Mouse (Mus musculus) kidney, embryonic 16.5 days (tissue): ENCODE measurements around the gene Gm20388. TPM values are rescaled to one million over a fixed set of nuclear protein-coding genes. Genes with fewer than 3 reads are reported as not detected.

Source experiments
- ATAC-seq: fragments of 200-750 bp; cut with Nextera tagmentation; 2 replicates; pipeline ENCODE4 v1.8.0; 2017; ENCODE audit warnings: moderate TSS enrichment; ENCODE audit not compliant: low FRiP score, low TSS enrichment
- H3K27ac ChIP-seq: fragments of 300-500 bp; sonication (generic); 2 replicates; pipeline ENCODE4 v1.5.1; 2014; ENCODE audit warnings: low read length
- H3K27me3 ChIP-seq: fragments of 300-500 bp; sonication (generic); 2 replicates; pipeline ENCODE4 v1.6.1; 2014; ENCODE audit warnings: low read length, control low read depth, mixed read lengths; ENCODE audit not compliant: insufficient read depth
- H3K36me3 ChIP-seq: fragments of 300-500 bp; sonication (generic); 2 replicates; pipeline ENCODE4 v1.6.1; 2014; ENCODE audit warnings: low read length, control low read depth, mixed read lengths; ENCODE audit not compliant: insufficient read depth
- H3K4me1 ChIP-seq: fragments of 300-500 bp; sonication (generic); 2 replicates; pipeline ENCODE4 v1.6.1; 2014; ENCODE audit warnings: low read length, control low read depth, mixed read lengths; ENCODE audit not compliant: insufficient read depth
- H3K4me2 ChIP-seq: fragments of 300-500 bp; sonication (generic); replicated peaks from 2 replicates; pipeline ENCODE4 v1.6.1; 2014; ENCODE audit warnings: low read depth, low read length
- H3K4me3 ChIP-seq: fragments of 300-500 bp; sonication (generic); 2 replicates; pipeline ENCODE4 v1.5.1; 2014; ENCODE audit warnings: mild to moderate bottlenecking, low read length
- H3K9ac ChIP-seq: fragments of 300-500 bp; sonication (generic); replicated peaks from 2 replicates; pipeline ENCODE4 v1.6.1; 2014; ENCODE audit warnings: low read length
- H3K9me3 ChIP-seq: fragments of 300-500 bp; sonication (generic); 2 replicates; pipeline ENCODE4 v1.6.1; 2016; ENCODE audit warnings: low read length, control low read depth
- WGBS: fragments of 180-500 bp; shearing (Covaris S2); extraction: QIAGEN DNeasy Blood & Tissue Kit; methylation state at CpG from one replicate; pipeline ENCODE4 v1.1.7; 2014; 5-methylcytosine and 5-hydroxymethylcytosine counted together
- polyA plus RNA-seq: library from polyadenylated mRNA; unstranded; fragments of >200 nt; fragmentation: Nextera tagmentation; extraction: Ambion mirVana; gene quantifications from 2 replicates; pipeline ENCODE4 v1.2.1, GENCODE M21; 2015

Gm20388 gene
- polyA plus RNA-seq, 1 experiment from 2014 or later = 7.7 TPM

DNA sequence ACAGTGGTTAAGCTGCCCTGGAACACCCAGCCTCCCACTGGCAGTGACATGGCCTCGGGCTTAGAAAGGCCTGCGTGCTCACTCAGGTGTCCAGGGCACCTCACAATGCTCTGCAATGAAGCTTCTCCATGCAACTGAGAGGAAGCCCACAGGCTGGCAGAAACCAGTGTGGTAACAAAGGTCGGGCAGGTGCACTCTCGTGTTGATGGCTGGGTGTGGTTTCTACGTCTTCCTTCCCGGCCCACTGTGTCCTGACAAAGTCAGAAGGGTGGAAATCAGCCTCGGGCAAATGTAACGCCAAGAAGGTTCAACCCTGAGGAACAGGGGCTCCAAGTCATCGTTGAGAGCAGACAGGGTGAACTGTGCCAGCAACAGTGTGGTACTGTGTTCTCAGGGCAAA, 1084.8 kb downstream of the Gm20388 start:
- no peaks in the 10 kb centered on the region for H3K9me3 ChIP-seq
- no peak overlapping the region for H3K9ac ChIP-seq
- no peak overlapping the region for H3K27ac ChIP-seq
- H3K36me3 ChIP-seq = no peaks in the 10 kb centered on the region
- no peak for ATAC-seq
- H3K4me2 ChIP-seq = no peak overlapping the region
- 73% methylated on average over 9 of the region's 9 CpGs for WGBS
- H3K27me3 ChIP-seq = peaks cover 43% of the 10 kb centered on the region
- no peak overlapping the region for H3K4me3 ChIP-seq
- peaks cover 17% of the 10 kb centered on the region for H3K4me1 ChIP-seq

DNA sequence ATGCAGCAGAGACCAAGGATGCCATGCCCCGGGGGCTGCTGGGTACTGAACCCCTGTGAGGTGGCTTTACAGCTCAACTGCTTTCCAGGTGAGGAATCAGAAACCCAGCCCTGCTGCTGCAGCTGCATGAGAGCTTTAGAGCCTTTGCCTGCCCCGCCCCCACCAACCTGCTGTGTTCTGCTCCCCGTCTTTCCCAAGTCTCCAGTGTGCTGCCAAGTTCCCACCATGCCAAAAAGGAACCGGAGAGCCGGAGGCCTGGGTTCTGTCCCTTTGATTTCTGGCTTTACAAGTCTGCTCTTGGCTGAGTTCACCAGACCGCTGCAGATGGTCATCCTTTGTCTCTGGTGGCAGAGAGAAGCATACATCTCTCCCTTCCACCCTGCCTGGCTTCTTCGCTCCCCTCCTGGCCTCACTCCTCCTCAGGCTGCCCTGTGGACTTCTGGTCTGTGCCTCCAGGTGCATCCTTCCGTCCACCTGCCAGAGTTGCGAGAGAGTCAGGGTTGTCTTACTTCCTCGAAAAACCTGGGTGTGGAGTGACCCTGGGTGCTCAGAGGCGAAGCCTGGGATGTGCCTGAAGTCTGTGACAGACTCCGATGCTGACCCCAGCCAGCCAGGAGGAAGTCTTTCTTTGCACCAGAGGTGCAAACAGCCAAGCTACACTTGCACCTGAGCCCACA, 1086.4 kb downstream of the Gm20388 start:
- peaks cover 8% of the 10 kb centered on the region; the same call in 1 of the 2 replicates for H3K4me1 ChIP-seq
- H3K27ac ChIP-seq = no peak overlapping the region
- H3K4me3 ChIP-seq = no peak overlapping the region
- no peak overlapping the region for H3K9ac ChIP-seq
- H3K9me3 ChIP-seq = no peaks in the 10 kb centered on the region
- 67% methylated on average over 12 of the region's 12 CpGs for WGBS
- no peaks in the 10 kb centered on the region for H3K36me3 ChIP-seq
- H3K27me3 ChIP-seq = peaks cover 43% of the 10 kb centered on the region
- no peak for ATAC-seq
- no peak overlapping the region for H3K4me2 ChIP-seq

DNA sequence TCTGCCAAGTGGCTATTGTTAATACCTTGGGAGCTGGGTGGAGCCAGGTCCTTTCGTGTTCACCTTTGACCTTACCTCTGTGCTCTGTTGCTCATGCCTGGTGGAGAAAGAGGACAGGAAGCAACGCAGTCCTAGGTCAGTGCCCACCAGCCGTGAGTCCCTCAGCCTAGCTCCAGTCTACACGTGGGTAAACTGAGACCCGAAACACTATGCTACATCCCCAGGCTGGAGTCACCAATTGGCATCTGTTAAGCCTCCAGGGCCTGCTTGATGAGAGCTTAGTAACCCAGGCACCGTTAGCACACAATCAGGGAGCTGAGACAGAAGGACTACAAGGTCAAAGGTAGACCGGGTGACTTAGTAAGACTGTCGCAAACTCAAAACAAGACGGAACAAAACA, 1087.3 kb downstream of the Gm20388 start:
- no peak overlapping the region for H3K4me3 ChIP-seq
- no peak overlapping the region for H3K27ac ChIP-seq
- H3K9ac ChIP-seq = no peak overlapping the region
- H3K4me1 ChIP-seq = peaks cover 13% of the 10 kb centered on the region; the same call in 1 of the 2 replicates
- no peaks in the 10 kb centered on the region for H3K9me3 ChIP-seq
- H3K36me3 ChIP-seq = no peaks in the 10 kb centered on the region
- peaks cover 37% of the 10 kb centered on the region for H3K27me3 ChIP-seq
- no peak for ATAC-seq
- WGBS = 59% methylated on average over 9 of the region's 9 CpGs
- H3K4me2 ChIP-seq = no peak overlapping the region

DNA sequence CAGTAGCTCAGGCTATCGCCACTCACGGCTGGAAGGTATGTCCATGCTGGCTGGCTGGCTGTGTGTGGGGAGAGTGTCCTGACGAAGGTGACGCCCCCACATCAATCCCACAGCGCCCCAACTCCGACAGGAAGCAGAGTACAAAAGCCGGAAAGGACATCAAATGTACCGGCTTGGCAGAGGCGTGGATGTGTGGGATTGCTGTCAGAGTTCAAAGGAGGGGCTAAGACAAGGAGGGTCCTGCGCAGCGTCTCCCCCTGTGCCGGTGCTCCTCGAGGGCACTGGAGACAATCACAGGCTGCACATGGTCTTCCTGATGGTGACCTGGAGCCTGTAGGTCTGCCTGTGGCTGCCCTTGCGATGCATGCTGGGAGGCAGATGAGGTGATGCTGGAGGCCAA, 1088.3 kb downstream of the Gm20388 start:
- Histone ChIP-seq H3K9me3 (no peaks in the 10 kb centered on the region), H3K4me2 (no peak overlapping the region), H3K36me3 (no peaks in the 10 kb centered on the region), H3K4me1 (peaks cover 22% of the 10 kb centered on the region), H3K27ac (no peak overlapping the region), H3K4me3 (no peak overlapping the region), H3K9ac (no peak overlapping the region), H3K27me3 (peaks cover 30% of the 10 kb centered on the region)
- no peak for ATAC-seq
- 41% methylated on average over 14 of the region's 14 CpGs for WGBS

DNA sequence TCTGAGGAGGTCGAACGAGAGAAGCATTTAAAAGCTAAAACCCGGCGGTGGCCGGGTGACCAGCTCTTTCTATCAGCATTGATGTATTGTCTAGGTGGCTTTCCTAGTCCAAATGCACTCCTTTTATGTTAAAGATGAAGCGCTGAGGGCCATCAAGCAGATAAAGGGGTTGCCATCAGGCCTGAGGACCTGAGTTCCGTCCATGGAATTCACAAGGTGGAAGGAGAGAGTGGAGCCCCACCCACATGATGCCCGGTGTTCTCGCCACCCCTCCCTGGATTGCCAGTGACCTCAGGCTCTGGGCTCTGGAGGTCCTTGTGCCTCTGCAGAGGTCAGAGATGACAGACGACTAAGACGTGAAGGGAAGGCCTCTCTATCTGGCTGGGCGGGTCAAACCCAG, 1091.3 kb downstream of the Gm20388 start:
- Histone ChIP-seq H3K36me3 (no peaks in the 10 kb centered on the region), H3K27me3 (peaks cover 13% of the 10 kb centered on the region; the same call in 1 of the 2 replicates), H3K9me3 (peaks cover 11% of the 10 kb centered on the region; the same call in 1 of the 2 replicates), H3K4me3 (no peak overlapping the region), H3K4me1 (peaks cover 22% of the 10 kb centered on the region), H3K27ac (no peak overlapping the region), H3K4me2 (no peak overlapping the region), H3K9ac (no peak overlapping the region)
- ATAC-seq = no peak
- 74% methylated on average over 12 of the region's 12 CpGs for WGBS

DNA sequence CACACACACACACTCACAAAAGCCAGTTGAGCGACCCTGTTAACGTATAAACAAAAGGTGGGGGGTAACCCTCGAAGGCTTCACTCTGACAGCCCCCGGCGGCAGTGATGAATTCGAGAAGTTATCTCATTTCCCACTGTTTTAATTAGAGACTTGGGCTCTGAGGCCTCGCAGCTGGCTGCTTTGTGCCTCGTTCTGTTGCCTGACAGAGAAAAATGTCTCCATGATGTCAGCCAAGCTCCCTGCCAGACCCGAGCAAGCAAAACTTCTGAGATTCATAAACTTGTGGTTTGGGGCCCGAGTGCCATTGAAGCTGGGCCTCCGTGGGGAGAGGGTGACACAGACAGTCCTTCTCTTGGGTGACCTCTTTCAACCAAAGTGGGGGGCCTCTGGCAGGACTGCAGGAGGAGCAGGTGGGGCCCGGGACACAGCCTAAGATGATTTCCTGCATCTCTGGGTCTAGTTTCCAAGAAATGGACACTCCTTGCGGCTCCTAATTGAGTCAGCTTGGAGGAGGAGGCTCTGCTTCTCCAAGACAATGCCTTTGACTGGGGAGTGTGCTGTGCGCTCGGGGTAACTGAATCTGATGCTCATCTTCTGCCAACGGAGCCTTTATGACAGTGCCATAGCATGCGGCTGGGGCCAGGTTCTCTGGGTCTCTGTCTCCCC, 1092.4 kb downstream of the Gm20388 start:
- Histone ChIP-seq H3K27me3 (peaks cover 10% of the 10 kb centered on the region; the same call in 1 of the 2 replicates), H3K9ac (no peak overlapping the region), H3K4me3 (no peak overlapping the region), H3K27ac (peak overlapping the region; percentile 40; the same call in 1 of the 2 replicates), H3K4me2 (no peak overlapping the region), H3K9me3 (peaks cover 11% of the 10 kb centered on the region; the same call in 1 of the 2 replicates), H3K36me3 (no peaks in the 10 kb centered on the region), H3K4me1 (peaks cover 14% of the 10 kb centered on the region)
- ATAC-seq = peak; percentile 63
- 19% methylated on average over 17 of the region's 17 CpGs for WGBS

DNA sequence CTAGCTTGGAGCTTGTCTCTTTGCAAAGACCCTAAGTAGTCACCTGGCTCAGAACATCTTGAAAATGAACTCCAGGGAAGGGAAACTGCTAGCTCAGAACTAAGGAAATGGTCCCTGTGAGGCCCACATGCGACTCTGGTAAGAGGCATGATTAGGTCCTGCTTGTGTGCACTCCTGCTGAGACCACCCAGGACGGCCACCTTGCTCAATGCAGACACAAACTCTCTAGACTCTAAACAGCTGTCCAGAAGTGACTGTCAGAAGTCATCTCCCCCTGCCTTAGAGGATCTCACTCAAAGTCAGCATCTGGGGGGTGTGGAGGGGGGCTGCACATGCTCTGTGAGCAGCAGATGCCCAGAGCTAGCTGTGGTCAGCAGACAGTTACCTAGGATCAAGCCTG, 1093.0 kb downstream of the Gm20388 start:
- Histone ChIP-seq H3K9ac (no peak overlapping the region), H3K36me3 (no peaks in the 10 kb centered on the region), H3K9me3 (peaks cover 11% of the 10 kb centered on the region; the same call in 1 of the 2 replicates), H3K27ac (0 out of 2 replicates have a peak overlapping the region, but pooled peaks have one; percentile 40), H3K4me2 (no peak overlapping the region), H3K4me1 (peaks cover 14% of the 10 kb centered on the region), H3K27me3 (peaks cover 8% of the 10 kb centered on the region; the same call in 1 of the 2 replicates), H3K4me3 (no peak overlapping the region)
- ATAC-seq = no peak
- WGBS = 51% methylated on average over 2 of the region's 2 CpGs

DNA sequence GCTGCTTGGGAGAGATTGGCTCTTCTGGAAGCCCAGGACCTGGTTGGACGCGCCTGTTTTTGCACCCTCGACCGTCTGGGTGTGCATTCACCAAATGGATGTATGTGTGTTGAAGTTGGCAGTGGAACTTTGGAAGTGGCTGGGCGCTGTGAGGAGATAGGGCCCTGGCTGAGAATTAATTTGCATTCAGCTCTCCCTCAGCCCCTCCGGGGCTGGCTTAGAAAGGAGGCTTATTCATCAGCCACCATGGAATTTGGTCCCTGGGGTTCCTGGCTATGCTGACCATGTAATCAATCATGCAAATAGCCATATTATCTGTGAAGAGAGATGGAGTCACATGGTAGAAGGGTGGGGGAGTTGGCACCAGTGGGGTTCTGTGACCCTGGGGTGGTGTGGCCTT, 1102.7 kb downstream of the Gm20388 start:
- no peak for ATAC-seq
- Histone ChIP-seq H3K9ac (no peak overlapping the region), H3K4me1 (no peaks in the 10 kb centered on the region; the same call in 1 of the 2 replicates), H3K4me2 (no peak overlapping the region), H3K9me3 (no peaks in the 10 kb centered on the region), H3K36me3 (no peaks in the 10 kb centered on the region), H3K4me3 (no peak overlapping the region), H3K27ac (no peak overlapping the region), H3K27me3 (peaks cover 40% of the 10 kb centered on the region)
- WGBS = 65% methylated on average over 6 of the region's 6 CpGs

DNA sequence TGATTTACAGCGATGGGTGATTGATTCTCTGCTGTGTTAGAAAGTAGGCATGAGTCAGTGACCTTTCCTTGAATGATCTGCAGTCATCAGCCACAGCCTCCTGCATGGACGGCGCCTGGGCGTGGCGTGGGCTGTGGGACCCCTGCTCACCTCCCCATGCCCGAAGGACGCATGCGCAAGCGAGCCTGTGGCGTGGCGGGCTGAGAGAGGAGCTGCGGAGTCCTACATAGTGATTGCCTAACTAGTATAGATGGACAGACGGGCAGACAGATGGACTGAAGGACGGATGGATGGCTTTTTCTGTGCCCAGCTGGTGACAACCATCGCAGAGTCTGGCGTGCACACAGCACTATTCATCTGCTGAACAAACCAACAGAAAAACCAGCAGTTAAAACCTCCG, 1106.0 kb downstream of the Gm20388 start:
- Histone ChIP-seq H3K9ac (no peak overlapping the region), H3K27ac (no peak overlapping the region), H3K4me1 (0 out of 2 replicates have a peak, but pooled peaks cover 3% of the 10 kb centered on the region), H3K4me3 (no peak overlapping the region), H3K36me3 (no peaks in the 10 kb centered on the region), H3K27me3 (peaks cover 32% of the 10 kb centered on the region), H3K4me2 (no peak overlapping the region), H3K9me3 (no peaks in the 10 kb centered on the region)
- WGBS = 79% methylated on average over 17 of the region's 17 CpGs
- ATAC-seq = no peak

DNA sequence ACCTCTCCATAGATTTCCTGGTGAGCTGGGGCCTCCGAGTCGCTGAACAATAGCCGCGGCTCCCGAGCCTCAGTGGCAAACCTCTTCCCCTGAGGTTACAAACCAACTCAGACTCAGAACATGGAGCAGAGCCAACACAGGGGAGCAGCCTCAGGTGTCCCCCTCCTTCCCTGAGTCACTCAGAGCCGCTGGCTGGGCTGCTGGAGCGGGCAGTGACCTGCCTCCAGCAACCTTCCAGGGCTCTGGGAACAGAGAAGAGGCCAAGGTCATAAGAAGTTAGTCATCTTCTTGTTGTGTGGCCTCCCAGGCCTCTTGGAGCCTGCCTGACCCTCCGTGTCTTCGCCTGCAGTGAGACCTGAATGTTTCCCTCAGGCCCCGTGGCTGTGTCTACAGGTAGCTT, 1107.6 kb downstream of the Gm20388 start:
- H3K27me3 ChIP-seq = peaks cover 41% of the 10 kb centered on the region
- no peak overlapping the region for H3K27ac ChIP-seq
- 75% methylated on average over 10 of the region's 10 CpGs for WGBS

More for the DNA sequence above, 1107.6 kb downstream of the Gm20388 start:
- H3K4me3 ChIP-seq = no peak overlapping the region
- no peak overlapping the region for H3K4me2 ChIP-seq
- H3K4me1 ChIP-seq = 0 out of 2 replicates have a peak, but pooled peaks cover 3% of the 10 kb centered on the region
- no peaks in the 10 kb centered on the region for H3K36me3 ChIP-seq
- ATAC-seq = no peak
- no peaks in the 10 kb centered on the region for H3K9me3 ChIP-seq
- H3K9ac ChIP-seq = no peak overlapping the region
